Mouse (Mus musculus): Measurements from ENCODE around the gene Ezh1. TPM values are rescaled to one million over a fixed set of nuclear protein-coding genes. Genes with fewer than 3 reads are reported as not detected.

Ezh1 gene
- polyA plus RNA-seq, 1 experiment from 2014 or later = 18.6 TPM

DNA sequence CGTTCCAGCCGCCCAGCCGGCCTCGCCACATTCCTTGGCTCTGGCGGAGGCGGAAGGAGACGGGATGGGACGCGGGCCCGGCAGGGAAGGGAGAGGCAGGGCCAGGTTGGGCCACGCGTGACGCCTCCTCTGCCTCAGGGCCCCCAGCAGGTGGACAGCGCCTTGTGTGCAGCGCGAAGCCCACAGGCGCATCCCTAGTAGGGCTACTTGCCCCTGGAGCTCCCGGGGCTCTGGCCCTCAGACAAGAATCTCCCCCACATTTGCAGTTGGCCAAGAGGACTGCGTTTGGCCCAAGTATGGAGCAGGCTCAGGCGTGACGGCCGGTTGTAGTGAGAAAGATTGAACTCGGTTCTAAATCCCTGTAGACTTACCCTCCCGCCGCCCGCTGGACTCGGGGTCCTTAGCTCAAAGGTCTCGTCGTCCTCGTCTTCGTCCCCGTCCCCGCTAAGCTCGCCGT lies 55.9 kb downstream of the Ezh1 start, which contains the start of gene Cntnap1:
Gene Cntnap1, plus strand, starts transcription at position 170 of the 457 bp plus-strand sequence.
- ATAC-seq (replicated peaks; ENCODE audit: low FRiP score, low read depth) (no peak), DNase-seq (ENCODE audit: low spot score) (peak; percentile 73)
- Histone ChIP-seq H3K27ac (peak within 1 kb of the TSS; percentile 93), H3K9me3 (replicated peaks; ENCODE audit: low read length) (no peaks in the 10 kb centered on the region), H3K4me2 (ENCODE audit: low read length) (peak within 1 kb of the TSS; percentile 75), H3K4me1 (replicated peaks; ENCODE audit: insufficient read depth, low read length) (peaks cover 39% of the 10 kb centered on the region), H3K4me3 (replicated peaks; ENCODE audit: low read depth, low read length) (peak within 1 kb of the TSS; percentile 74), H3K27me3 (ENCODE audit: insufficient read depth, low read length) (no peaks in the 10 kb centered on the region), H3K36me3 (ENCODE audit: insufficient read depth, low read length) (peaks cover 21% of the 10 kb centered on the region; the same call in 1 of the 2 replicates), H3K9ac (ENCODE audit: low read depth, low read length) (peak within 1 kb of the TSS; percentile 59)
- TF ChIP-seq CTCF (IDR thresholded peaks at IDR 0.05; ENCODE audit: low read depth) = no peak
- WGBS = under 1% methylated on average over 35 of the region's 35 CpGs

DNA sequence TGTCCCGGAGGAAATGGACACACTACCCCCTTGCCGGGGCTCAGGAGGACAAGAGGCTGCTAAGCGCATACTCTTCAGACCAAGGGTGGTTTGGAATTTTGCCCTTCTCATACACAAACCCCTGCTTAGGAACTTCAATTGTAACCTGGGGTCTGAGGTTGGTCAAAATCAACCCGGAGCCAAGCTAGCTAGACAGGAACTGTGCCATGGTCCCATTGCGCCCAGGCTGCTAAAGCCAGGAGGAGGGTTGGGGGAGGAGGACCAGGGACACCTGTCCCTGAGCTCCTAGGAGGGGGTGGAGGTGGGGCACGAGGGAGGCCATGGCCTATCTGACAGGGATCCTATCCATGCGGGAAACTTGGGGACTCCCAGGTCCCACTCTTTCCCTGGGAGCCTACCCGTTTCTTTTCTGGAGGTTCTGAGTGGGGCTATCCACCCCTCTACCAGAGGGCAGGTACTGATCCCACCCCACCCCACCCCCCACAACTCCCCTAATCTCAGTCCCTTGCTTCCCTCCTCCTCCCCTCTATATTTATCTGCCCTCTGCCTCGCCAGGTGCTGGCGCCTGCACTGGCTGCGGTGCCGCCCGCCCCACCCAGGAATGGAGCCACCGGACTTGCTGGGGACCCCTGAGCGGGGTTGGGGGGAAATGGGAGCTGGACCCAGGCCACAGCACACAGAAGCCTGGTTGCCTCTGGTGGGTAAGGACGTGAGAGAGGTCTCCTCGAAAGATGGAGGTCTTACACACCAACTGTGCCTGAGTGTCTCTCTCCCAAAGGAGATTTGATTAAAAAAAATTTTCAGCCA lies 56.8 kb downstream of the Ezh1 start:
- Histone ChIP-seq H3K9me3 (replicated peaks; ENCODE audit: low read length) (no peaks in the 10 kb centered on the region), H3K36me3 (ENCODE audit: insufficient read depth, low read length) (peaks cover 24% of the 10 kb centered on the region; the same call in 1 of the 2 replicates), H3K4me1 (replicated peaks; ENCODE audit: insufficient read depth, low read length) (peaks cover 41% of the 10 kb centered on the region), H3K4me3 (replicated peaks; ENCODE audit: low read depth, low read length) (peak overlapping the region; percentile 74), H3K9ac (ENCODE audit: low read depth, low read length) (peak overlapping the region; percentile 59), H3K27me3 (ENCODE audit: insufficient read depth, low read length) (no peaks in the 10 kb centered on the region), H3K4me2 (ENCODE audit: low read length) (peak overlapping the region; percentile 75), H3K27ac (peak overlapping the region; percentile 50)
- WGBS = 13% methylated on average over 17 of the region's 17 CpGs
- TF ChIP-seq CTCF (IDR thresholded peaks at IDR 0.05; ENCODE audit: low read depth) = no peak
- DNase-seq (ENCODE audit: low spot score) = no peak
- ATAC-seq (replicated peaks; ENCODE audit: low FRiP score, low read depth) = no peak

GRCm38 (mm10) chr11:101168301-101168980 lies 57.8 kb downstream of the Ezh1 start:
- no peak for DNase-seq (ENCODE audit: low spot score)
- no peak for ATAC-seq (replicated peaks; ENCODE audit: low FRiP score, low read depth)
- peak overlapping the region; percentile 13; the same call in 1 of the 2 replicates for H3K9ac ChIP-seq (ENCODE audit: low read depth, low read length)
- H3K9me3 ChIP-seq (replicated peaks; ENCODE audit: low read length) = no peaks in the 10 kb centered on the region
- peak overlapping the region; percentile 75 for H3K4me2 ChIP-seq (ENCODE audit: low read length)
- H3K27ac ChIP-seq = no peak overlapping the region
- peak overlapping the region; percentile 74 for H3K4me3 ChIP-seq (replicated peaks; ENCODE audit: low read depth, low read length)
- WGBS = 54% methylated on average over 18 of the region's 18 CpGs
- no peaks in the 10 kb centered on the region for H3K27me3 ChIP-seq (ENCODE audit: insufficient read depth, low read length)
- peaks cover 41% of the 10 kb centered on the region for H3K4me1 ChIP-seq (replicated peaks; ENCODE audit: insufficient read depth, low read length)
- H3K36me3 ChIP-seq (ENCODE audit: insufficient read depth, low read length) = peaks cover 33% of the 10 kb centered on the region
- no peak for TF ChIP-seq CTCF (IDR thresholded peaks at IDR 0.05; ENCODE audit: low read depth)

DNA sequence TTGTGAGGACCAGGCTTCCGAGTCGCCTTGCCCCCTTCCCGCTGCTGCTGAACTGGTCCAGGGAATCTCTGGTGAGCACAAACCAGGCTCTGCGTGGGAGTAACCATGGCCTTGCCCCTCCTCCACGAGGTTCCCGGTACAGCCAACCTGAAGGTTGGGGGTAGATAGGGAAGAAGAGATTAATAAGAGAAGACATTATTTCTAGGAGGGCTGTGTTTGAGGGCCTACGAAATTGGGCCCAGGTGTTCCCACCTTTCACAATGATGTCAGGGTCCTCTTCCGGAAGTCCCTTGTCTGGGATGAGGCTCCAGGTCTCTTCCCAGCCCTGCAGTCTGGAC lies 58.3 kb downstream of the Ezh1 start:
- Histone ChIP-seq H3K9me3 (replicated peaks; ENCODE audit: low read length) (no peaks in the 10 kb centered on the region), H3K4me3 (replicated peaks; ENCODE audit: low read depth, low read length) (0 out of 2 replicates have a peak overlapping the region, but pooled peaks have one; percentile 8), H3K4me1 (replicated peaks; ENCODE audit: insufficient read depth, low read length) (peaks cover 40% of the 10 kb centered on the region), H3K4me2 (ENCODE audit: low read length) (peak overlapping the region; percentile 75; the same call in 1 of the 2 replicates), H3K27ac (no peak overlapping the region), H3K36me3 (ENCODE audit: insufficient read depth, low read length) (peaks cover 33% of the 10 kb centered on the region), H3K9ac (ENCODE audit: low read depth, low read length) (0 out of 2 replicates have a peak overlapping the region, but pooled peaks have one; percentile 13), H3K27me3 (ENCODE audit: insufficient read depth, low read length) (no peaks in the 10 kb centered on the region)
- TF ChIP-seq CTCF (IDR thresholded peaks at IDR 0.05; ENCODE audit: low read depth) = no peak
- no peak for DNase-seq (ENCODE audit: low spot score)
- no peak for ATAC-seq (replicated peaks; ENCODE audit: low FRiP score, low read depth)
- WGBS = 41% methylated on average over 8 of the region's 8 CpGs

DNA sequence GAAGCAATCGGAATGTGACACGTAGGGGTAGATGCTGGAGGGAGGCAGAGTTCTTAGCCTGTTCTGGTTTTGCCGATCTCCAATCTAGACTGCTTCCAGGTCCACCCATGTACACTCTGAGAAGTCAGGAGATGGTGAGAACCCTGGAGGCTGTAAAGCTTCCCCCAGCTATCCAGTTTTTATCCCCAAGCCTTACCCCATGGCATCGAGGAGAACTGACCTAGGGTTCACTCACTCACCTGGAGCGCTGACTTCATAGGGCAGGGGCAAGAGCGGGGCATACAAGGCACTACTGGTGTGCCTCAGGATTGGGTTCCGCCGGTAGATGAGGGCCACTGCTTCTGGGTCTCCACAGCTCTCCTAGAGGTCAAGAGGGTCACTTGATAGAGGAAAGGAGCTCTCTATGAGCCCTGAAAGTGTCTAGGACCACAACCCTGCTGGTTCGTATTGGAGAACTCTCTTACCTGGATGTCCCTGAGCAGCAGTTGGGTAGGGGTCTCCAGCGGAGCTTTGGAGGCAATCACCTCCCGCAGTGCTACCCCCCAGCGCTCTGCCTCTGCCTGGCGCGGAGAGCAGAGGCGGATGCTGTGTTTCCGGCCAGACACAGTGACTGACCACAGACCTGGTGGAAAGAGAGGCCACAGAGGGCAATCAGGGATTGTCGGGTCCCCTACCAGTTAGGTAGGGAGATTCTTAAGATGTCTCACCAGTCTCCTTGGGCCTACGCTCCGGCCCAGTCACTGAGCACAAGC lies 58.9 kb downstream of the Ezh1 start:
- no peak for ATAC-seq (replicated peaks; ENCODE audit: low FRiP score, low read depth)
- peak overlapping the region; percentile 75; the same call in 1 of the 2 replicates for H3K4me2 ChIP-seq (ENCODE audit: low read length)
- no peak overlapping the region for H3K27ac ChIP-seq
- H3K4me3 ChIP-seq (replicated peaks; ENCODE audit: low read depth, low read length) = no peak overlapping the region
- H3K9ac ChIP-seq (ENCODE audit: low read depth, low read length) = 0 out of 2 replicates have a peak overlapping the region, but pooled peaks have one; percentile 13
- no peaks in the 10 kb centered on the region for H3K9me3 ChIP-seq (replicated peaks; ENCODE audit: low read length)
- 72% methylated on average over 19 of the region's 19 CpGs for WGBS
- no peak for TF ChIP-seq CTCF (IDR thresholded peaks at IDR 0.05; ENCODE audit: low read depth)
- H3K27me3 ChIP-seq (ENCODE audit: insufficient read depth, low read length) = no peaks in the 10 kb centered on the region
- H3K4me1 ChIP-seq (replicated peaks; ENCODE audit: insufficient read depth, low read length) = peaks cover 38% of the 10 kb centered on the region
- H3K36me3 ChIP-seq (ENCODE audit: insufficient read depth, low read length) = peaks cover 33% of the 10 kb centered on the region
- no peak for DNase-seq (ENCODE audit: low spot score)

- H3K27me3 ChIP-seq (ENCODE audit: insufficient read depth, low read length) = no peaks in the 10 kb centered on the region; the same call in 1 of the 2 replicates
- no peak overlapping the region for H3K27ac ChIP-seq
- WGBS = 83% methylated on average over 14 of the region's 14 CpGs
- peaks cover 36% of the 10 kb centered on the region for H3K36me3 ChIP-seq (ENCODE audit: insufficient read depth, low read length)
- H3K4me1 ChIP-seq (replicated peaks; ENCODE audit: insufficient read depth, low read length) = peaks cover 36% of the 10 kb centered on the region
- no peak for TF ChIP-seq CTCF (IDR thresholded peaks at IDR 0.05; ENCODE audit: low read depth)
- no peak for ATAC-seq (replicated peaks; ENCODE audit: low FRiP score, low read depth)
- H3K4me3 ChIP-seq (replicated peaks; ENCODE audit: low read depth, low read length) = no peak overlapping the region
- no peak overlapping the region for H3K9ac ChIP-seq (ENCODE audit: low read depth, low read length)
- no peak overlapping the region for H3K4me2 ChIP-seq (ENCODE audit: low read length)
- H3K9me3 ChIP-seq (replicated peaks; ENCODE audit: low read length) = no peaks in the 10 kb centered on the region
- no peak for DNase-seq (ENCODE audit: low spot score)
Measured at GRCm38 (mm10) chr11:101166357-101166756, 59.9 kb downstream of the Ezh1 start.

Measured in kidney, postnatal 0 days (tissue).